Comparison of ENCODE assay signal across 19 mouse cellular contexts in the genomic region with DNA sequence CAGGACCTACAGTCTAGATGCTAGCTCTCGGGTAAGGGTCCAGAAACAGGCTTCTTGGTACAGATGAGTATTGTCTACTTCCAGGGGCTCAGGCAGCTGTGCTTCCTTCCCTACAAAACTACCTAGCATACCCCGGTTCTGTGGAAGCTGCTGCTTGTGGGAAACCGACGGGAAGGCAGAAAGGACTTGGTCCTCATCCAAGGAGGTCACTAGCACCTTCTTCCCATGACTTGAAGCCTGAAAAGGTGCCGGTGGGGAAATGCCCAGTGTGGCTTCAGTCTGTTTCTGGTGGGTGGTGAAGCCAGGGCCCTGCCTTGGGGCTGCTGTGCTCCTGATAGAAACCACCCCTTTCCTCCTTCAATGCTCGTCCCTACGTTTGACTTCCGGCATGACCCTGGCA.
DNase-seq lines count a peak whose midpoint lies in the region; ATAC-seq and TF ChIP-seq lines count a peak whose summit lies in the region.
"Had no signal": no experiment of that assay in that cellular context is flagged by ENCODE, and none has a peak within 500 bp of the region (broad histone marks: within the 10 kb centered on the region; RNA-seq: fewer than 3 reads in every experiment).

No protein-coding gene starts in this region.

- 0 out of 2 replicates have a peak overlapping the region, but pooled peaks have one; percentile 10 for H3K9ac ChIP-seq in midbrain, embryonic 13.5 days (replicated peaks)
- H3K9ac ChIP-seq in midbrain, embryonic 11.5 days (ENCODE audit: low read length), result no peak overlapping the region
- H3K9ac ChIP-seq: embryonic facial prominence, embryonic 12.5 days; forebrain, embryonic 13.5 days; forebrain, embryonic 15.5 days had no signal

- H3K27me3 ChIP-seq in midbrain, embryonic 13.5 days, result peaks cover 3% of the 10 kb centered on the region
- no peaks in the 10 kb centered on the region for H3K27me3 ChIP-seq in midbrain, embryonic 11.5 days (ENCODE audit: control insufficient read depth, insufficient read depth, low read length)
- H3K27me3 ChIP-seq in testis, adult 2 months (ENCODE audit: control insufficient read depth, insufficient read depth, low read length), result no peaks in the 10 kb centered on the region
- H3K27me3 ChIP-seq: embryonic facial prominence, embryonic 12.5 days; forebrain, embryonic 13.5 days; forebrain, embryonic 15.5 days had no signal

- no peak for TF ChIP-seq POLR2A in testis, adult 2 months (IDR thresholded peaks at IDR 0.05; ENCODE audit: control insufficient read depth, low read depth, low read length)

- H3K4me3 ChIP-seq in midbrain, embryonic 13.5 days (replicated peaks), result no peak overlapping the region
- H3K4me3 ChIP-seq in midbrain, embryonic 11.5 days (ENCODE audit: low read depth, low read length), result no peak overlapping the region
- H3K4me3 ChIP-seq in testis, adult 2 months (ENCODE audit: control insufficient read depth, low read depth, low read length), result peak overlapping the region; percentile 92
- H3K4me3 ChIP-seq: embryonic facial prominence, embryonic 10.5 days; embryonic facial prominence, embryonic 12.5 days; forebrain, embryonic 13.5 days; forebrain, embryonic 15.5 days had no signal

- no peak overlapping the region for H3K4me2 ChIP-seq in midbrain, embryonic 13.5 days (replicated peaks)
- no peak overlapping the region for H3K4me2 ChIP-seq in midbrain, embryonic 11.5 days
- H3K4me2 ChIP-seq: embryonic facial prominence, embryonic 12.5 days; forebrain, embryonic 13.5 days; forebrain, embryonic 15.5 days had no signal

- no peak for TF ChIP-seq CTCF in testis, adult 2 months (IDR thresholded peaks at IDR 0.05; ENCODE audit: control insufficient read depth, insufficient read depth, insufficient replicate concordance, low read depth, low read length)

- no peaks in the 10 kb centered on the region; the same call in 1 of the 2 replicates for H3K9me3 ChIP-seq in midbrain, embryonic 13.5 days
- H3K9me3 ChIP-seq in midbrain, embryonic 11.5 days (ENCODE audit: control insufficient read depth, low read length), result no peaks in the 10 kb centered on the region
- H3K9me3 ChIP-seq: embryonic facial prominence, embryonic 10.5 days; embryonic facial prominence, embryonic 12.5 days; forebrain, embryonic 13.5 days; forebrain, embryonic 15.5 days had no signal

- WGBS in midbrain, embryonic 13.5 days, result 82% methylated on average over 8 of the region's 8 CpGs
- 82% methylated on average over 8 of the region's 8 CpGs for WGBS in midbrain, embryonic 11.5 days

- no peak for DNase-seq in midbrain, embryonic 11.5 days (ENCODE audit: low spot score, missing footprints)
- DNase-seq in testis, postnatal 14 days (ENCODE audit: low spot score), result no peak
- DNase-seq in urinary bladder, postnatal 4 days (ENCODE audit: low spot score in 2 of 2), result peak; percentile 13 to 51
- DNase-seq in urinary bladder, postnatal 25 days (ENCODE audit: low spot score), result no peak
- peak; percentile 30 for DNase-seq in testis, postnatal 10 days (ENCODE audit: low spot score)
- no peak for DNase-seq in cerebellum, adult 11 months
- DNase-seq: adrenal gland, adult 2 months; adrenal gland, postnatal 10 days; adrenal gland, postnatal 25 days; cerebellum, adult 11-12 months; cerebellum, adult 2 months; cerebellum, adult 9-10 months; cerebellum, postnatal 25 days had no signal

- H3K27ac ChIP-seq in midbrain, embryonic 13.5 days, result no peak overlapping the region
- H3K27ac ChIP-seq in midbrain, embryonic 11.5 days (ENCODE audit: low read depth, low read length), result no peak overlapping the region
- H3K27ac ChIP-seq in testis, adult 2 months (ENCODE audit: control insufficient read depth, insufficient read depth, low read depth, low read length), result peak overlapping the region; percentile 29; the same call in 1 of the 2 replicates
- H3K27ac ChIP-seq: embryonic facial prominence, embryonic 10.5 days; embryonic facial prominence, embryonic 12.5 days; forebrain, embryonic 13.5 days; forebrain, embryonic 15.5 days had no signal

- ATAC-seq in midbrain, embryonic 13.5 days, result no peak
- ATAC-seq in midbrain, embryonic 11.5 days (ENCODE audit: low FRiP score), result no peak
- ATAC-seq: forebrain, embryonic 13.5 days; forebrain, embryonic 15.5 days had no signal

- H3K4me1 ChIP-seq in midbrain, embryonic 13.5 days (replicated peaks), result no peaks in the 10 kb centered on the region
- no peaks in the 10 kb centered on the region for H3K4me1 ChIP-seq in midbrain, embryonic 11.5 days (ENCODE audit: control insufficient read depth, insufficient read depth, low read length)
- H3K4me1 ChIP-seq in testis, adult 2 months (ENCODE audit: control insufficient read depth, insufficient read depth, low read length), result peaks cover 5% of the 10 kb centered on the region
- H3K4me1 ChIP-seq: embryonic facial prominence, embryonic 10.5 days; embryonic facial prominence, embryonic 12.5 days; forebrain, embryonic 13.5 days had no signal

- H3K36me3 ChIP-seq in midbrain, embryonic 13.5 days, result no peaks in the 10 kb centered on the region
- no peaks in the 10 kb centered on the region for H3K36me3 ChIP-seq in midbrain, embryonic 11.5 days (ENCODE audit: control insufficient read depth, insufficient read depth, low read length)
- no peaks in the 10 kb centered on the region for H3K36me3 ChIP-seq in testis, adult 2 months (ENCODE audit: control insufficient read depth, insufficient read depth, low read length)
- H3K36me3 ChIP-seq: embryonic facial prominence, embryonic 10.5 days; embryonic facial prominence, embryonic 12.5 days; forebrain, embryonic 15.5 days had no signal

Comparison
In these comparisons a context has a peak if more than half of its experiments do, and no peak if none do; other contexts are left out.
1. DNase-seq: peak in urinary bladder, postnatal 4 days (2 of 2) and testis, postnatal 10 days (single experiment); none in midbrain, embryonic 11.5 days (single experiment), testis, postnatal 14 days (single experiment), urinary bladder, postnatal 25 days (single experiment) and cerebellum, adult 11 months (single experiment).